Mouse (Mus musculus) retina, embryonic 14.5 days (tissue): Measurements from ENCODE around the gene Smpdl3a.
A peak's percentile ranks its signal among the peaks of the same experiment; 100 is the strongest.

Source experiments
- DNase-seq: peaks from one replicate; pipeline ENCODE4 v3.0.0-alpha.2; 2015; ENCODE audit warnings: low spot score

Gene Smpdl3a

GRCm38 (mm10) chr10:57819209-57819608 lies 25.1 kb downstream of the Smpdl3a start:
- no peak for DNase-seq

- no peak for DNase-seq
Measured at GRCm38 (mm10) chr10:57822473-57822872, 28.3 kb downstream of the Smpdl3a start.

GRCm38 (mm10) chr10:57828649-57829048 lies 34.5 kb downstream of the Smpdl3a start:
- no peak for DNase-seq

GRCm38 (mm10) chr10:57829621-57830020 lies 35.5 kb downstream of the Smpdl3a start:
- no peak for DNase-seq

- DNase-seq = no peak
Measured at GRCm38 (mm10) chr10:57835094-57835493, 41.0 kb downstream of the Smpdl3a start.

- DNase-seq = no peak
Measured at GRCm38 (mm10) chr10:57835982-57836381, 41.8 kb downstream of the Smpdl3a start.

GRCm38 (mm10) chr10:57841638-57842509 lies 47.7 kb downstream of the Smpdl3a start:
- peak; percentile 85 for DNase-seq

GRCm38 (mm10) chr10:57847916-57848682 lies 54.0 kb downstream of the Smpdl3a start:
- DNase-seq = peak; percentile 88
